Mouse (Mus musculus): ENCODE results near the gene Vmn1r215. TPM values are rescaled to one million over a fixed set of nuclear protein-coding genes. Genes with fewer than 3 reads are reported as not detected.

Vmn1r215 gene
- polyA plus RNA-seq (2017; shearing (Covaris generic)) = under 1 TPM in 1 of 2 experiments, not detected in 1; 0.13 TPM

GRCm38 (mm10) chr13:23067725-23068124 is at the start of gene Vmn1r215:
Gene Vmn1r215, plus strand, starts transcription at chr13:23068025.

DNA sequence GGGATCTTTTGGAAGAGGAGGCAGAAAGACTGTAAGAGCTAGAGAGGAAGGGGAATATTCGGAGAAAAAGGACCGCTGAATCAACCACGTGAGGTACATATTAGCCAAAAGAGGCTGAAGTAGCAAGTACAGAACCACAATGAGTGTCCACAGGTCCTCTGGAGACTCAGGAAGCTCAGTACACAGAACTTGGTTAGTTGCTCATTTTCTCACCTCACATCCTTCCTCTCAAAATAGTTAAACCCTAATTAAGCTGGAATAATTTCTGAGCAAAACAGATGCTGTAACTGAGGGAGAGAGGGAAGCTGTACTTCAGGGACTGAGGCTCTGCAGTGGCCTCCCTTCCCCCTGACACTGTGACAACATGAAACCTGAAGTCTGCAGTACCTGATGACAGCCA is 37.7 kb upstream of the Vmn1r215 start, which contains the start of gene Vmn1r214:
TSS of gene Vmn1r214 (plus strand) at position 301 of the 400 bp plus-strand sequence.

DNA sequence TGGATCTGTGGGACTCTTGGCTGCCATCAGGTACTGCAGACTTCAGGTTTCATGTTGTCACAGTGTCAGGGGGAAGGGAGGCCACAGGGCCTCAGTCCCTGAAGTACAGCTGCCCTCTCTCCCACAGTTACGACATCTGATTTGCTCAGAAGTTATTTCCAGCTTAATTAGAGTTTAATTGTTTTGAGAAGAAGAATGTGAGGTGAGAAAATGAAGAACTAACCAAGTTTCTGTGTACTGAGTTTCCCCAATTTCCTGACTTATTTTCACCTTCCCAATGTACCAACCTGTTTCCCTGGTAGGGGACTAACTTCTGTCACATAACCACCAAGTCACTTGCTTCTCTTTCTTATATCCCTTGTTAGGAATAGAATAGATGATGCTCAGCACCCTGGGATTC is 50.3 kb downstream of the Vmn1r215 start, which contains the start of gene Vmn1r217:
TSS of gene Vmn1r217 (minus strand) at position 101 of the 400 bp plus-strand sequence.

Other genes starting within 250 kb of the Vmn1r215 start
- gene Vmn1r210, start 236.7 kb upstream of the Vmn1r215 start, polyA plus RNA-seq (2017; shearing (Covaris generic)) = 1 to 10 TPM in 1 of 2 experiments, under 1 TPM in 1; 0.34 to 1.1 TPM
- not detected for gene Vmn1r211, start 210.5 kb upstream of the Vmn1r215 start, polyA plus RNA-seq (2017; shearing (Covaris generic))
- gene Vmn1r212, start 183.8 kb upstream of the Vmn1r215 start, polyA plus RNA-seq (2017; shearing (Covaris generic)) = not detected
- gene Vmn1r213, start 60.4 kb upstream of the Vmn1r215 start, polyA plus RNA-seq (2017; shearing (Covaris generic)) = not detected
- under 1 TPM; 0.10 to 0.89 TPM for gene Vmn1r214, start 37.6 kb upstream of the Vmn1r215 start, polyA plus RNA-seq (2017; shearing (Covaris generic))
- gene Vmn1r217, start 50.2 kb downstream of the Vmn1r215 start, polyA plus RNA-seq (2017; shearing (Covaris generic)) = 1 to 10 TPM in 1 of 2 experiments, not detected in 1; 1.0 TPM
- under 1 TPM; 0.02 to 0.18 TPM for gene Vmn1r218, start 65.1 kb downstream of the Vmn1r215 start, polyA plus RNA-seq (2017; shearing (Covaris generic))
- not detected for gene Vmn1r219, start 91.3 kb downstream of the Vmn1r215 start, polyA plus RNA-seq (2017; shearing (Covaris generic))
- under 1 TPM in 1 of 2 experiments, not detected in 1; 0.12 TPM for gene Vmn1r220, start 120.0 kb downstream of the Vmn1r215 start, polyA plus RNA-seq (2017; shearing (Covaris generic))
- under 1 TPM in 1 of 2 experiments, not detected in 1; 0.95 TPM for gene Vmn1r221, start 146.1 kb downstream of the Vmn1r215 start, polyA plus RNA-seq (2017; shearing (Covaris generic))
- gene Vmn1r222, start 167.9 kb downstream of the Vmn1r215 start, polyA plus RNA-seq (2017; shearing (Covaris generic)) = under 1 TPM in 1 of 2 experiments, not detected in 1; 0.51 TPM
- under 1 TPM; 0.02 to 0.07 TPM for gene Vmn1r223, start 179.1 kb downstream of the Vmn1r215 start, polyA plus RNA-seq (2017; shearing (Covaris generic))

Measured in inflammation-experienced regulatory T-cells (primary cell).